Mouse (Mus musculus) embryonic facial prominence, embryonic 13.5 days (tissue): ENCODE data around the gene Cer1. TPM values are rescaled to one million over a fixed set of nuclear protein-coding genes. Genes with fewer than 3 reads are reported as not detected.

Source experiments
- ATAC-seq: fragments of 200-750 bp; cut with Nextera tagmentation; 2 replicates; pipeline ENCODE4 v1.8.0; 2017; ENCODE audit warnings: low read depth; ENCODE audit not compliant: insufficient number of reproducible peaks, insufficient read depth, low FRiP score, low TSS enrichment
- H3K27ac ChIP-seq: fragments of 300-500 bp; sonication (generic); 2 replicates; pipeline ENCODE4 v1.5.1; 2015; ENCODE audit warnings: moderate library complexity, mild to moderate bottlenecking, inconsistent platforms
- H3K27me3 ChIP-seq: fragments of 300-500 bp; sonication (generic); 2 replicates; pipeline ENCODE4 v1.6.1; 2015; ENCODE audit warnings: mild to moderate bottlenecking, inconsistent platforms
- H3K36me3 ChIP-seq: fragments of 300-500 bp; sonication (generic); 2 replicates; pipeline ENCODE4 v1.6.1; 2015; ENCODE audit warnings: mild to moderate bottlenecking, inconsistent platforms
- H3K4me1 ChIP-seq: fragments of 300-500 bp; sonication (generic); 2 replicates; pipeline ENCODE4 v1.6.1; 2015; ENCODE audit warnings: inconsistent platforms
- H3K4me2 ChIP-seq: fragments of 300-500 bp; sonication (generic); 2 replicates; pipeline ENCODE4 v1.6.1; 2015; ENCODE audit warnings: moderate library complexity, mild to moderate bottlenecking, inconsistent platforms
- H3K4me3 ChIP-seq: fragments of 300-500 bp; sonication (generic); 2 replicates; pipeline ENCODE4 v1.5.1; 2015; ENCODE audit warnings: mild to moderate bottlenecking, inconsistent platforms
- H3K9ac ChIP-seq: fragments of 300-500 bp; sonication (generic); 2 replicates; pipeline ENCODE4 v1.6.1; 2015; ENCODE audit warnings: mild to moderate bottlenecking, inconsistent platforms
- H3K9me3 ChIP-seq: fragments of 300-500 bp; sonication (generic); 2 replicates; pipeline ENCODE4 v1.6.1; 2016; ENCODE audit warnings: inconsistent platforms
- WGBS: fragments of 180-500 bp; shearing (Covaris S2); methylation state at CpG from one replicate; pipeline ENCODE4 v1.1.7; 2015; ENCODE audit warnings: mixed read lengths; 5-methylcytosine and 5-hydroxymethylcytosine counted together
- polyA plus RNA-seq: library from polyadenylated mRNA; unstranded; fragments of >200 nt; fragmentation: Nextera tagmentation; extraction: Ambion mirVana; gene quantifications from 2 replicates; pipeline ENCODE4 v1.2.1, GENCODE M21; 2015

The Cer1 gene
- polyA plus RNA-seq, 1 experiment from 2014 or later: 0.27 TPM

DNA sequence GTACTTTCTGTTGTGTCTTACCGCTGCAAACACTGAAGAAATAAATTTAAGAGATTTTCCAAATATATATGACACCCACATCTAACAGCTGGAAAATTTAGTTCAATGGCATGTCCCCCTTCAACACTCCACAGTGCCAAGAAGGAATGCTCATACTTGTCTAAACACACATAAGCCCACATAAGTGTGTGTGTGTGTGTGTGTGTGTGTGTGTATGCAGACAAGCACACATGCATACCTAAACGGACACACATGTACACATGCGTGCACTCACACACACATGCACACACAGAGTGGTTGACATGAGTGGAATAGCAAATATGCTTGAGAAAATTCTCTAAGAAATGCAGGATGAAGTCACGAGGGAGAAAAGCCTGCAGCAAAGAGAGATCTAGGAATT is 12.4 kb downstream of the Cer1 start:
- H3K27ac ChIP-seq: 0 out of 2 replicates have a peak overlapping the region, but pooled peaks have one; percentile 22
- H3K36me3 ChIP-seq: no peaks in the 10 kb centered on the region
- H3K4me1 ChIP-seq: peaks cover 15% of the 10 kb centered on the region
- H3K9me3 ChIP-seq: no peaks in the 10 kb centered on the region
- no peak overlapping the region for H3K4me2 ChIP-seq
- no peak overlapping the region for H3K4me3 ChIP-seq
- H3K9ac ChIP-seq: no peak overlapping the region
- ATAC-seq: no peak
- WGBS: 71% methylated on average over 4 of the region's 4 CpGs
- no peaks in the 10 kb centered on the region for H3K27me3 ChIP-seq

GRCm38 (mm10) chr4:82872121-82872520 is 12.8 kb downstream of the Cer1 start:
- H3K36me3 ChIP-seq: no peaks in the 10 kb centered on the region
- 35% methylated on average over 6 of the region's 6 CpGs for WGBS
- ATAC-seq: no peak
- no peak overlapping the region for H3K4me3 ChIP-seq
- H3K27me3 ChIP-seq: no peaks in the 10 kb centered on the region
- no peaks in the 10 kb centered on the region for H3K9me3 ChIP-seq
- H3K4me1 ChIP-seq: peaks cover 15% of the 10 kb centered on the region
- no peak overlapping the region for H3K27ac ChIP-seq
- H3K4me2 ChIP-seq: no peak overlapping the region
- no peak overlapping the region for H3K9ac ChIP-seq

DNA sequence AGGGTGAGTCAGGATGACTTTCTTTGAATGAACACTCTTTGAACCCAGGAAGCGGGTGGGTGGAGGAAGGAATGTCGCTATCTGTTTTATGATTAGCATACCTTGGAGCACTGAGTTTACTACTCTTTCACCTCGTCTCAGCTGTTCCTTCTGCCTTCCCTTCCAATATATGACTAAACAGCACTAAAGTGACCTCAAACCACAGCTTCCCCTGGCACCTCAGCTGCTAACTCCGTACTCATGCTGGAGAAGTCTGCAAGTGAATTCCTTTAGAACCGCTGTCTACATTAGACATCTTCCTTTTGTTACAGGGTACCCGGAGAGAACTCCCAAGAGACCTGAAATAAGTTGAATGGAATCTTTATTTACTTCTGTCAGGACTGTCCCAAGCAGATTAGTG is 14.0 kb downstream of the Cer1 start:
- WGBS: 74% methylated on average over 6 of the region's 6 CpGs
- no peak for ATAC-seq
- Histone ChIP-seq H3K4me2 (no peak overlapping the region), H3K9me3 (no peaks in the 10 kb centered on the region), H3K4me3 (no peak overlapping the region), H3K27ac (no peak overlapping the region), H3K36me3 (no peaks in the 10 kb centered on the region), H3K4me1 (peaks cover 15% of the 10 kb centered on the region), H3K27me3 (no peaks in the 10 kb centered on the region), H3K9ac (no peak overlapping the region)

- Histone ChIP-seq H3K9ac (no peak overlapping the region), H3K4me1 (0 out of 2 replicates have a peak, but pooled peaks cover 5% of the 10 kb centered on the region), H3K36me3 (no peaks in the 10 kb centered on the region), H3K9me3 (no peaks in the 10 kb centered on the region), H3K4me3 (no peak overlapping the region), H3K4me2 (no peak overlapping the region), H3K27me3 (no peaks in the 10 kb centered on the region), H3K27ac (no peak overlapping the region)
- ATAC-seq: no peak
- 78% methylated on average over 5 of the region's 5 CpGs for WGBS
Observed at GRCm38 (mm10) chr4:82867731-82868445, 17.1 kb downstream of the Cer1 start.

DNA sequence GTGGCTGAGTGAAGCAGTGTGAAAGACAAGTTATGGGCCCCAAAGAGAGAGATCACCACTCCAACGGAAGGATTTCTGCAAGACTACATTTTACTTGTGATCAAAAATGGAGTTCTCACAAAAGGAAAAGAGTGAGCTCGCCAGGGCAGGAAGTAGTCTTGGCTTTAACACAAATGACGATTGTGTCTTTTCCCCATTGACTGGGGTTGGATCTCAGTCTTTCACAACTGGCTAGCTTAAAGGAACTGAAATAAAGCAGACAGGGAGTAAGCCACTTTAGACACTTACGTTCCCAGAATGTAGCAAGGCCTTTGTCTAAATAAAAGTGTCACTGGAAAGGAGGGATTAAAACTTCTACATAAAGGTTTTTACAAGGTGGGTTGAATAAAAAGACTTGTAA is 17.8 kb downstream of the Cer1 start:
- Histone ChIP-seq H3K9me3 (no peaks in the 10 kb centered on the region), H3K27ac (no peak overlapping the region), H3K27me3 (no peaks in the 10 kb centered on the region), H3K4me3 (no peak overlapping the region), H3K4me1 (no peaks in the 10 kb centered on the region), H3K9ac (no peak overlapping the region), H3K4me2 (no peak overlapping the region), H3K36me3 (no peaks in the 10 kb centered on the region)
- 53% methylated on average over 4 of the region's 4 CpGs for WGBS
- ATAC-seq: no peak

DNA sequence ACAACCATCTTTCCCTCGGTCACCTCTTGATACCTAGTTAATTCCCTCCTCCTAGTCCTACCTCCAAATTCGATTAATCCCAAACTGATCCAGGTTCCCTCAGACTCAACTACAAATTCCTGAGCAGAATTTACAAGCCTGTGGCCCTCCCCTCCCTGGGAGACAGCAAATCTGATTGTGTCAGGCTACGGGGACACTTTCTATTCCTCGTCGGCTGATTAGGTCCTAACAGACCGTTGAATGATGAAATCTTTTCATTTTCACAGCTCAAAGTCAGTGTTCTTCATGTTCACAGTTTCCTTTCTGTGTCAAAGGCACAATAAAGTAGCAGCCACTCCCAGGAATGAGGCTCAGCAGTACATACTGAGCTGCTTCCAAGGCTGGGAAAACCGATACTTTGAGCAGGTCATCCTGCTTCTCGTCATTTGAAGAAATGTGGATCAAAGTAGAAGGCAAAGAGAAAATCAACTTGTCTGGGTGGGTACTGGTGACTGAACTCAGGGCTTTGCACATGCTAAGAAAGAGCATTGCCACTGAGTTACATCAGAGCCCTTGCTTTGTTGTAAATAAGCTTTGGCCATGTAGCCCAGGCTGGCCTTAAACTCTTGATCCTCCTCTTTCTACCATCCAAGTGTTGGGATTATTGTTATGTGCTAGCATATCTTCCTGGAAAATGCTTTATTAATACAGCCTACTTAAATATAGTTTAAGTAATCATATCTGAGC is 19.8 kb downstream of the Cer1 start:
- no peak for ATAC-seq
- H3K4me2 ChIP-seq: no peak overlapping the region
- no peaks in the 10 kb centered on the region for H3K9me3 ChIP-seq
- H3K4me1 ChIP-seq: no peaks in the 10 kb centered on the region
- WGBS: 83% methylated on average over 8 of the region's 8 CpGs
- no peak overlapping the region for H3K9ac ChIP-seq
- H3K4me3 ChIP-seq: no peak overlapping the region
- no peaks in the 10 kb centered on the region for H3K36me3 ChIP-seq
- H3K27me3 ChIP-seq: no peaks in the 10 kb centered on the region
- H3K27ac ChIP-seq: no peak overlapping the region

DNA sequence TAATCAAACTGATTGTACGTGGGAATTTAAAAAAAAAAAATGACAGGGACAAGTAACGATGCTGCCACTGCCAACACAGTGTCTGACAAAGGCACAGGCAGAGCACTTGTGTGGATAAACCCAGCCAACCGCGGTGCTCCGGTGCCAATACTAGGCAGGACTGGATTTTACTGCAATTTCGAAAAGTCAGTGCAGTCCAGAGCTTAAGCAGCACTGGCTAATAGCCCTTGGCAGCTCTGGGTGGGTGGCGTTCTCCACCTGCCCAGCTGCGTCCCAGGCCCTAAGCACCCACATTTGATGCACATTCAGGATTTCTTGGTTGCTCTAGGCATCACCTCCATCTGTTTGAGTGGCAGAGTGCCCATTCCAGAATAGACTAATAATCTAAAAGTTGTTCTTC is 21.6 kb downstream of the Cer1 start:
- no peak for ATAC-seq
- Histone ChIP-seq H3K4me2 (no peak overlapping the region), H3K4me1 (peaks cover 6% of the 10 kb centered on the region), H3K27ac (no peak overlapping the region), H3K9me3 (no peaks in the 10 kb centered on the region), H3K4me3 (no peak overlapping the region), H3K9ac (no peak overlapping the region), H3K27me3 (no peaks in the 10 kb centered on the region), H3K36me3 (no peaks in the 10 kb centered on the region)
- 85% methylated on average over 8 of the region's 8 CpGs for WGBS

GRCm38 (mm10) chr4:82861451-82861850 is 23.5 kb downstream of the Cer1 start:
- H3K36me3 ChIP-seq: no peaks in the 10 kb centered on the region
- peaks cover 7% of the 10 kb centered on the region for H3K4me1 ChIP-seq
- ATAC-seq: no peak
- 88% methylated on average over 2 of the region's 2 CpGs for whole genome bisulfite sequencing
- no peaks in the 10 kb centered on the region for H3K27me3 ChIP-seq
- no peak overlapping the region for H3K27ac ChIP-seq
- H3K4me3 ChIP-seq: no peak overlapping the region
- no peak overlapping the region for H3K9ac ChIP-seq
- no peak overlapping the region for H3K4me2 ChIP-seq
- H3K9me3 ChIP-seq: no peaks in the 10 kb centered on the region

- Histone ChIP-seq H3K36me3 (no peaks in the 10 kb centered on the region), H3K4me3 (no peak overlapping the region), H3K27me3 (no peaks in the 10 kb centered on the region), H3K4me2 (no peak overlapping the region), H3K9me3 (no peaks in the 10 kb centered on the region), H3K27ac (no peak overlapping the region; the same call in 1 of the 2 replicates), H3K9ac (no peak overlapping the region), H3K4me1 (peaks cover 11% of the 10 kb centered on the region)
- no peak for ATAC-seq
- WGBS: 43% methylated on average over 3 of the region's 3 CpGs
Observed at GRCm38 (mm10) chr4:82860566-82860965, 24.4 kb downstream of the Cer1 start.

DNA sequence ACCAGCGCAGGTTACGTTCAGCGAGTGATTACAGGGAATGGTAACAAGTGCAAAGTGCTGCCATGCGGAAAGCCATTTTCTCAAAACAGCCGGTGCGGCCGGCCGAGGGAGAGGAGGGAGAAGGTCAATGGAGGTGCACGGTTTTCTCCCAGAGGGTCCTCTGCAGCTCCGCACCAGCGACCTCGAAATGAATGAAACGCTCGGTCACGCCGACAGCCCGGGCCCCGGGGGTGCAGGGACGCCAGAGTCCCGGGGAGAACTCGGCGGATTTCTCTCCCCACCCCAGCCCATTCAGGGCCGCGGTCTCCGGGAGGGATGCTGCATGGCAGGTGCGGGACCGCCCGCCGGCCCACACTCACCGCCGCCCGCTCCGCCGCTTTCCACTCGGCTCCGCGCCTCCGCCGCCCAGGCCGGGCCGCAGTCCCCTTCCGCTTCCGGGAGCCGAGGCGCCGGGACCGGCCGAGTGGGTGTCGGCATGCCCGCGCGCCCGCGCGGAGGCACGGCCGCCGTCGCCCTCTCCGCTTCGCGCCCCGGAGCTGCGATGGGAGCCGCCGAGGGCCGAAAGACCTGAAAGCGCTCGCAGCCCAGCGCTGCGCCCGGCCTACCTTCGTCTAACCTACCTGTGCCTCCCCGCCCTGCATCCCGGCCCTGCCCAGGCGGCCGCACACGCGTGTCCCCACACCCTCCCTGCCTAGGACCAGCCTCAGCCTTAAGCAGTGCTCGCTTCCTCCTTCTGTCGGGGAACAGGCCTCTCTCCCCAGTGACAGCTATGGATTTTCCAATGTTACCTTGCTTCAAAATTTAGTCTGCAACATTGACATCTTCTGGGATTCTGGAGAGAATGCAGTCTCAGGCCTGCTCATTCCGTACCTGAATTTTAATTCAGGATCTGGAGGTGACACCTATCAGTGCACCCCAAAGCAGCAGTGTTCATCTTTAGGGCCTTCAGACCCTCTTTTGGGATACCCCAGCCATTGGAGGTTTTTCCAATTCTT is 25.5 kb downstream of the Cer1 start, which contains the start of gene Zdhhc21:
Gene Zdhhc21, minus strand, starts transcription at position 828 of the 995 bp plus-strand sequence.
- no peaks in the 10 kb centered on the region for H3K27me3 ChIP-seq
- peak within 1 kb of the TSS; percentile 60 for H3K27ac ChIP-seq
- no peaks in the 10 kb centered on the region for H3K36me3 ChIP-seq
- WGBS: under 1% methylated on average over 80 of the region's 82 CpGs
- H3K4me3 ChIP-seq: peak within 1 kb of the TSS; percentile 77
- H3K9me3 ChIP-seq: no peaks in the 10 kb centered on the region
- peak within 1 kb of the TSS; percentile 67 for H3K4me2 ChIP-seq
- peak; percentile 80 for ATAC-seq
- peak within 1 kb of the TSS; percentile 84 for H3K9ac ChIP-seq
- peaks cover 16% of the 10 kb centered on the region for H3K4me1 ChIP-seq

DNA sequence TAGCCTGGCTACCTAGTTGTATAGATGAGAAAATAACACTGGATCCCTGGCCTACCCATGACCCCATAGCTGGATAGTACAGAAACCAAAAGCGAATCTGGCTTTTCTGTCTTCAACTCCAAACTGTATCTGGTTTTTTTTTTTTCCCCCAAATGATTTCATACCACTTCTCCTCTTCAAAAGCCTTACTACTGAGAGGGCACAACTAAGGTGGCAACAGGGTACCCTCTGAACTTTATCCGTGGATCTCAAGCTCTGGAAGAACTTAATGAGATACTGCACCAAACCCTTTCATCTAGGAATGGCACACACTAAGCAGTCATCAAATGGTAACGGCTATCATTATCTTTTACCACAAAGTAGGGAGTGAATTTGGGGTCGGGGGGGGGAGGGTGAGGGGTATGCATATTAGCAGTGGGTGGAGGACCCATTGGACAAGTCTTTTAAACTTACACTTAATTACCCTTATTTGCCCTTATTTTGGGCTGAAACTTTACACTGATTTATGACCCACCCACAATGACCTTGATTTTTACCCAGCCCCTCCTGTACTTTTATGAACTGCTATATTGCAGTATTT is 26.4 kb downstream of the Cer1 start:
- Histone ChIP-seq H3K4me2 (peak overlapping the region; percentile 67), H3K4me1 (peaks cover 18% of the 10 kb centered on the region), H3K9ac (peak overlapping the region; percentile 84), H3K36me3 (no peaks in the 10 kb centered on the region), H3K27me3 (no peaks in the 10 kb centered on the region), H3K27ac (peak overlapping the region; percentile 60; the same call in 1 of the 2 replicates), H3K9me3 (no peaks in the 10 kb centered on the region), H3K4me3 (peak overlapping the region; percentile 77)
- ATAC-seq: no peak
- 24% methylated on average over 4 of the region's 4 CpGs for WGBS
